Mouse (Mus musculus) left cerebral cortex, postnatal 36 days (tissue): Measurements from ENCODE around the gene Dcps. TPM values are rescaled to one million over a fixed set of nuclear protein-coding genes. Genes with fewer than 3 reads are reported as not detected.
"Not testable (repeated sequence)": the region's sequence is repeated elsewhere in the genome, so short reads cannot be mapped to it uniquely, and the experiment has no call there.

Experiments used
- DNase-seq, 2 experiments: peaks; one replicate each; pipeline ENCODE4 v3.0.0; 2021 to 2022; ENCODE audit warnings: low spot score in 2 of 2, mixed read lengths in 1 of 2
- intact Hi-C: fragments of 180-260 bp; cut with DNase I; formaldehyde crosslinking; loops from one replicate; pipeline ENCODE4 v1.15.1; 2025
- total RNA-seq, 2 experiments: library from RNA; stranded (reverse); gene quantifications; 2 replicates each; pipeline ENCODE4 v1.2.3; 2021

The Dcps gene
- total RNA-seq, 2 experiments from 2014 or later = 16.4 to 16.7 TPM

GRCm38 (mm10) chr9:35183359-35183758, 7.5 kb upstream of the Dcps start:
- intact Hi-C loops = no loop called here
- no peak for DNase-seq

- intact Hi-C loops = no loop called here
Observed at GRCm38 (mm10) chr9:35182832-35183231, 7.0 kb upstream of the Dcps start.

GRCm38 (mm10) chr9:35176124-35176659, 331 bp upstream of the Dcps start:
- intact Hi-C loops = no loop called here
- no peak for DNase-seq

More at GRCm38 (mm10) chr9:35182832-35183231, 7.0 kb upstream of the Dcps start:
- DNase-seq = no peak

- DNase-seq = no peak
Observed at GRCm38 (mm10) chr9:35173331-35173730, 2.5 kb downstream of the Dcps start.

GRCm38 (mm10) chr9:35170071-35170470, 5.8 kb downstream of the Dcps start:
- DNase-seq = no peak
- intact Hi-C loops = no loop called here

More at GRCm38 (mm10) chr9:35173331-35173730, 2.5 kb downstream of the Dcps start:
- intact Hi-C loops = no loop called here

- intact Hi-C loops = loop anchor here (2.0 to 10.0 kb wide), 3 partner anchors 136 to 1902 kb away; no protein-coding TSS in a partner anchor
- no peak for DNase-seq
Observed at GRCm38 (mm10) chr9:35166798-35167635, 8.8 kb downstream of the Dcps start.

GRCm38 (mm10) chr9:35166144-35166797, 9.6 kb downstream of the Dcps start:
- no peak for DNase-seq
- intact Hi-C loops = loop anchor here (2.0 to 10.0 kb wide), 3 partner anchors 135 to 1901 kb away; no protein-coding TSS in a partner anchor

GRCm38 (mm10) chr9:35164142-35164874, 11.6 kb downstream of the Dcps start:
- intact Hi-C loops = loop anchor here (5.0 to 10.0 kb wide), 3 partner anchors 47 to 1900 kb away; partner anchors contain the start of gene St3gal4
- DNase-seq = no peak

GRCm38 (mm10) chr9:35163011-35163690, 12.7 kb downstream of the Dcps start:
- intact Hi-C loops = loop anchor here (5.0 to 10.0 kb wide), 3 partner anchors 46 to 1898 kb away; partner anchors contain the start of gene St3gal4
- peak; percentile 24 to 30 for DNase-seq

GRCm38 (mm10) chr9:35161721-35162120, 14.1 kb downstream of the Dcps start:
- intact Hi-C loops = loop anchor here (5.0 to 10.0 kb wide), 3 partner anchors 44 to 1897 kb away; partner anchors contain the start of gene St3gal4
- DNase-seq = no peak

GRCm38 (mm10) chr9:35160662-35161061, 15.2 kb downstream of the Dcps start:
- intact Hi-C loops = loop anchor here (5.0 to 10.0 kb wide), 3 partner anchors 43 to 1896 kb away; partner anchors contain the start of gene St3gal4

GRCm38 (mm10) chr9:35158477-35158876, 17.4 kb downstream of the Dcps start:
- no peak for DNase-seq
- intact Hi-C loops = no loop called here

More at GRCm38 (mm10) chr9:35160662-35161061, 15.2 kb downstream of the Dcps start:
- no peak for DNase-seq

- intact Hi-C loops = no loop called here
- no peak for DNase-seq
Observed at GRCm38 (mm10) chr9:35156862-35157261, 19.0 kb downstream of the Dcps start.

- intact Hi-C loops = no loop called here
- peak in 1 of 2 experiments; percentile 46 for DNase-seq
Observed at GRCm38 (mm10) chr9:35156002-35156710, 19.7 kb downstream of the Dcps start.

- no peak for DNase-seq
- intact Hi-C loops = no loop called here
Observed at GRCm38 (mm10) chr9:35152923-35153322, 22.9 kb downstream of the Dcps start.

GRCm38 (mm10) chr9:35148822-35149221, 27.0 kb downstream of the Dcps start:
- intact Hi-C loops, DNase-seq: not testable (repeated sequence)

GRCm38 (mm10) chr9:35147261-35147660, 28.6 kb downstream of the Dcps start:
- DNase-seq, intact Hi-C loops: not testable (repeated sequence)

GRCm38 (mm10) chr9:35145829-35146228, 30.0 kb downstream of the Dcps start:
- DNase-seq = no peak
- intact Hi-C loops = no loop called here
